Mouse (Mus musculus) midbrain, embryonic 16.5 days (tissue): ENCODE results near the gene Fuk. TPM values are rescaled to one million over a fixed set of nuclear protein-coding genes. Genes with fewer than 3 reads are reported as not detected.
A peak's percentile ranks its signal among the peaks of the same experiment; 100 is the strongest.

ENCODE experiments used
- ATAC-seq: fragments of 200-750 bp; cut with Nextera tagmentation; 2 replicates; pipeline ENCODE4 v1.8.0; 2017; ENCODE audit warnings: moderate TSS enrichment
- H3K27ac ChIP-seq: fragments of 300-500 bp; sonication (generic); 2 replicates; pipeline ENCODE4 v1.5.1; 2014; ENCODE audit warnings: mild to moderate bottlenecking, low read length, mixed read lengths
- H3K27me3 ChIP-seq: fragments of 300-500 bp; sonication (generic); 2 replicates; pipeline ENCODE4 v1.6.1; 2014; ENCODE audit warnings: low read depth, low read length, mixed read lengths; ENCODE audit not compliant: control insufficient read depth, insufficient read depth
- H3K36me3 ChIP-seq: fragments of 300-500 bp; sonication (generic); 2 replicates; pipeline ENCODE4 v1.6.1; 2014; ENCODE audit warnings: mild to moderate bottlenecking, low read length, moderate library complexity, mixed read lengths; ENCODE audit not compliant: control insufficient read depth, insufficient read depth
- H3K4me1 ChIP-seq: fragments of 300-500 bp; sonication (generic); 2 replicates; pipeline ENCODE4 v1.6.1; 2014; ENCODE audit warnings: mild to moderate bottlenecking, low read length, mixed read lengths; ENCODE audit not compliant: control insufficient read depth, insufficient read depth
- H3K4me2 ChIP-seq: fragments of 300-500 bp; sonication (generic); 2 replicates; pipeline ENCODE4 v1.6.1; 2014; ENCODE audit warnings: mild to moderate bottlenecking, low read length, mixed read lengths
- H3K4me3 ChIP-seq: fragments of 300-500 bp; sonication (generic); 2 replicates; pipeline ENCODE4 v1.5.1; 2014; ENCODE audit warnings: low read depth, mild to moderate bottlenecking, low read length, moderate library complexity, mixed read lengths
- H3K9ac ChIP-seq: fragments of 300-500 bp; sonication (generic); 2 replicates; pipeline ENCODE4 v1.6.1; 2014; ENCODE audit warnings: low read depth, low read length, mixed read lengths
- H3K9me3 ChIP-seq: fragments of 300-500 bp; sonication (generic); replicated peaks from 2 replicates; pipeline ENCODE4 v1.6.1; 2014; ENCODE audit warnings: mild to moderate bottlenecking, low read length, mixed read lengths; ENCODE audit not compliant: control insufficient read depth, poor library complexity, severe bottlenecking
- WGBS: fragments of 180-500 bp; shearing (Covaris S2); extraction: QIAGEN DNeasy Blood & Tissue Kit; methylation state at CpG from one replicate; pipeline ENCODE4 v1.1.7; 2014; 5-methylcytosine and 5-hydroxymethylcytosine counted together
- polyA plus RNA-seq: library from polyadenylated mRNA; unstranded; fragments of >200 nt; fragmentation: Nextera tagmentation; extraction: Ambion mirVana; gene quantifications from 2 replicates; pipeline ENCODE4 v1.2.1, GENCODE M21; 2015

The Fuk gene
- polyA plus RNA-seq, 1 experiment from 2014 or later: 6.3 TPM

DNA sequence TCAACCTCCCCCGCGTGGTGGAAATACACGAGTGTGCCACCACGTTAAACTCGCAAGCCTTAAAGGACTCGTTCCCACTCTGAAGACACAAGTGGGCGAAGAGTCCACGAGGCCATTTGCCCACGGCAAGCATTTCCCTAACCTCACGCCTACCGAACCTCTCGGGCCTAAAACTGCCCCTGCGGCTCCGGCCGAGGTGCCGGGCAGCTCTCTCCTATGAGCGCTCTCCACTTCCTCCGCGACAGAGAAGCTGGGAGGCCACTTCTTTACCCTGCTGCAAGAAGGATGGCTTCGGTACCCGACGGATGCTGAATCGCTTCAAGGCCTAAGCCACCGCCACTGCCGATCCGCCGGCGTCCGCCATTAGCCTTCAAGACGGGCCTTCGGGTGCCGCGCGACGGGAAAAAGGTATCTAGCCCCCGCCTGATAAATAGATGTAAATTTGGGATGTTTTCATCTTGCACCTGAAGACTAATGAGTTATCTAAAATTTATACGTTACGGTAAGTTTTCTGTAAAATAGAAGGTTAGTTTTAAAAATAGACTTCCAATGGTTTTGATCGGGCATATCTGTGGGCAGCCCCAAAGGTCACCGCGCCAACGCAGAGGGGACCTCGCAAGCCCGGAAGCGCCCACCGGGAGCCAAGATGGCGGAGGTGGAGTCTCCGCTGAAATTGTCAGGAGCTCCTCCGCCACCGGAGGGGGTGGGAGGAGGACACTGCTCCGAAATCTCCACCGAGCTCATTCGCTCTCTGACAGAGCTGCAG is 55.7 kb downstream of the Fuk start, which contains the start of the genes Cog4 and Sf3b3:
Gene Cog4, plus strand, starts transcription at position 196 of the 766 bp plus-strand sequence.
Gene Sf3b3, minus strand, starts transcription at position 383 of the 766 bp plus-strand sequence.
- H3K36me3 ChIP-seq: peaks cover 13% of the 10 kb centered on the region
- H3K27ac ChIP-seq: peak within 1 kb of the TSS; percentile 84
- peak; percentile 89 for ATAC-seq
- peak within 1 kb of the TSS; percentile 88 for H3K9ac ChIP-seq
- no peaks in the 10 kb centered on the region for H3K9me3 ChIP-seq
- H3K4me2 ChIP-seq: peak within 1 kb of the TSS; percentile 83
- peak within 1 kb of the TSS; percentile 87 for H3K4me3 ChIP-seq
- peaks cover 26% of the 10 kb centered on the region for H3K4me1 ChIP-seq
- H3K27me3 ChIP-seq: no peaks in the 10 kb centered on the region
- under 1% methylated on average over 53 of the region's 53 CpGs for WGBS

DNA sequence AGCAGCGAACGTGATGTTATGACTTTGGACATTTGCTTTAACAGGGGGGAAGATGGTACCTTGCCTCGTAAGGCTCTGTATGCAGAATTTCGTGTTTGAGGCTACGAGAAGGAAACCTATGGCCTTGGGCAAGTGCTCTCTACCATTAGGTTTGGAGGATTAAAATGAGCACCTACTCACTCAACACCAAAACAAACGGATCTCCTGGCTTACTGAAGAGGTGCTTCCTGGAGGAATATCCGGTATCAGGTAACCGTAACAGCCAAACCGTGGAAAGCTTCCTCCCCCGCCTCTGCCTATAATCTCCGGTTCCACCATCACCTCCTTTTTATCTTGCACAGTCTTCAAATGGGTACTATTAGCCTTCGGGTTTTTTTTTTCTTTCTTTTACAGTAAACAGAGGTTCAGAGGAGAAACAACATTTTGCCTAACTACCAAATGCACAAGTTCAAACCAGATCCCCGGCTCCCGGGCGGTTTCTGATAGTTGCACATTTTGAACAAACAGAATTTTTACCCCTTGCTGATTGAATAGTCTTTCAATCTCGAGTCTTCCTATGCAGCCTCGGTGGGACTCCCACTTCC is 56.4 kb downstream of the Fuk start:
- Histone ChIP-seq H3K4me1 (peaks cover 26% of the 10 kb centered on the region), H3K4me3 (peak overlapping the region; percentile 87), H3K36me3 (peaks cover 17% of the 10 kb centered on the region), H3K27ac (peak overlapping the region; percentile 84), H3K9ac (peak overlapping the region; percentile 88), H3K27me3 (no peaks in the 10 kb centered on the region), H3K9me3 (no peaks in the 10 kb centered on the region), H3K4me2 (peak overlapping the region; percentile 83)
- ATAC-seq: no peak
- 11% methylated on average over 17 of the region's 17 CpGs for WGBS

DNA sequence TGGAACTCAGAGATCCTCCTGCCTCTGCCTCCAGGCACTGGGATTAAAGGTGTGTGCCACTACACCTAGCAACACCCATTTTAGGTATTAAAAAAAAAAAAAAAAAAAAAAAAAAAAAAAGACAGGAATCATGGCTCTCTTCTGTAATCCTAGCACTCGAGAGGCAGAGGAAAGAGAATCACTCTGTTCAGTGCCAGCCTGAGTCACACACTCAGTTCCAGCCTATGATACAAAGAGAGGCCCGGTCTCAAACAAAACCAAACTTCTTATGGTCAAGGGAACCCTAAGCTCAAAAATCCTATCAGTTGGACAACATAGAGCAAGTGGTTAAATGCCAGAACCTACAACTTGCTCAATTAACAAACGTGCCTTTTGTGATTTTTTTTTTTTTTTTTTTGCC is 57.3 kb downstream of the Fuk start:
- Histone ChIP-seq H3K36me3 (peaks cover 25% of the 10 kb centered on the region), H3K4me1 (peaks cover 26% of the 10 kb centered on the region), H3K4me3 (no peak overlapping the region), H3K9me3 (no peaks in the 10 kb centered on the region), H3K9ac (no peak overlapping the region), H3K4me2 (peak overlapping the region; percentile 83), H3K27ac (no peak overlapping the region), H3K27me3 (no peaks in the 10 kb centered on the region)
- ATAC-seq: no peak
- WGBS: 83% methylated on average over 3 of the region's 3 CpGs

DNA sequence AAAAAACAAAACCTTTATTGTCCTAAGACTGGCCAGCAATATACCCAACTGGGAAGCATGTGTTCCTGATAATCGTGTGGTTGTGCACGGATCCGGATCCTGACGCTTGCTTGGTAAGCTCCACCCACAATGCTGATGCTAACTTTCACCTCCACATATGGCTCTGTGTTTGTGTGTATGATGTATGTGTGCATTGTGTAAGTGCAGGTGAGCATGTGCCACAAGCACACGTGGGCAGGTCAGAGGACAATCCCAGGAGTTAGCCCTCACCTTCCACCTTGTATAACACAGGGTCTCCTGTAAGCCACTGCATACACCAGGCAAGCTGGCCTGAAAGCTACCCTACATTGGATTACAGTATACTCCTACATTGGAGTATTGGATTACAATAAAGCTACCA is 59.1 kb downstream of the Fuk start:
- WGBS: 92% methylated on average over 5 of the region's 5 CpGs
- Histone ChIP-seq H3K4me3 (no peak overlapping the region), H3K36me3 (peaks cover 35% of the 10 kb centered on the region)

DNA sequence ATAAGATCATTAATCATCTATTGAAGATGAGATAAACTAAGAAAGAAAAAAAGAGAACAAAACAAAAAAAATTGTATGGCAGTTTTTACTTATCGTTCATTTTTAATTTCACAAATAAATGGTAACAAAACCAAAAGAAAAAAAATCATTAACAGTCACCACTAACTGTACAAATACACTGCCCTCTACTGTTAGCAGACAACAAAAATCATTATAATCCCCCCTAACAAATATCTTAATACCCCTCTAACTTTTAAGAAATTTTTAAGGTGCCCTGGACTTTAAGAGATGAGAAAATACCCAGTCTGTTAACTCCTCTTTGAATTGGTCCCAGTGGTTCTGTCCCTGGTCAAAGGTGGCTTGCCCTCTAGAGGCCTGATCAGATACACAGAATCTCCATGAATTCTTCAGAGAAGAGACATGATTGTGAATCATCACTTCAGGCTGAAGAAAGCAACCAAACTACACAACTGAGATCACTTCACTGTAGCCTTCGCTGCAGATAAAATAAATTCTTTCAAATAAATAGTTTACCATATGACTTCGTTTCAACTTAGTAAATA is 60.2 kb downstream of the Fuk start:
- no peak overlapping the region for H3K4me2 ChIP-seq
- no peaks in the 10 kb centered on the region for H3K27me3 ChIP-seq
- H3K36me3 ChIP-seq: peaks cover 46% of the 10 kb centered on the region
- no peak overlapping the region for H3K4me3 ChIP-seq
- no peak overlapping the region for H3K9ac ChIP-seq
- H3K27ac ChIP-seq: no peak overlapping the region
- peaks cover 18% of the 10 kb centered on the region for H3K4me1 ChIP-seq
- ATAC-seq: no peak
- 96% methylated on average over 3 of the region's 3 CpGs for WGBS
- H3K9me3 ChIP-seq: no peaks in the 10 kb centered on the region

More for the DNA sequence above, 59.1 kb downstream of the Fuk start:
- Histone ChIP-seq H3K9me3 (no peaks in the 10 kb centered on the region), H3K27ac (no peak overlapping the region), H3K9ac (no peak overlapping the region), H3K27me3 (no peaks in the 10 kb centered on the region), H3K4me2 (no peak overlapping the region), H3K4me1 (peaks cover 26% of the 10 kb centered on the region)
- ATAC-seq: no peak

Other genes with a start within 250 kb of the Fuk start
- 24.5 and 24.9 TPM in 2 replicates for gene Mtss1l, start 181.0 kb downstream of the Fuk start, polyA plus RNA-seq
- 6.9 and 7.7 TPM in 2 replicates for gene Il34, start 96.6 kb downstream of the Fuk start, polyA plus RNA-seq
- 72.1 and 77.4 TPM in 2 replicates for gene Cog4, start 55.9 kb downstream of the Fuk start, polyA plus RNA-seq
- gene Sf3b3, start 55.7 kb downstream of the Fuk start, polyA plus RNA-seq: 92.3 and 96.1 TPM in 2 replicates
- gene St3gal2, start 17.4 kb upstream of the Fuk start, polyA plus RNA-seq: 25.9 and 26.8 TPM in 2 replicates
- 10.2 and 10.4 TPM in 2 replicates for gene Ddx19a, start 95.3 kb upstream of the Fuk start, polyA plus RNA-seq
- 7.2 and 7.9 TPM in 2 replicates for gene Ddx19b, start 129.3 kb upstream of the Fuk start, polyA plus RNA-seq
- 87.9 and 91.6 TPM in 2 replicates for gene Aars, start 130.7 kb upstream of the Fuk start, polyA plus RNA-seq
- gene Exosc6, start 153.9 kb upstream of the Fuk start, polyA plus RNA-seq: not detected in 2 replicates
- gene Clec18a, start 189.9 kb upstream of the Fuk start, polyA plus RNA-seq: 0.26 and 0.47 TPM in 2 replicates
- 7.9 and 10.1 TPM in 2 replicates for gene Pdpr, start 192.1 kb upstream of the Fuk start, polyA plus RNA-seq